Comparison of ENCODE assay signal across 31 mouse cellular contexts in the genomic region with DNA sequence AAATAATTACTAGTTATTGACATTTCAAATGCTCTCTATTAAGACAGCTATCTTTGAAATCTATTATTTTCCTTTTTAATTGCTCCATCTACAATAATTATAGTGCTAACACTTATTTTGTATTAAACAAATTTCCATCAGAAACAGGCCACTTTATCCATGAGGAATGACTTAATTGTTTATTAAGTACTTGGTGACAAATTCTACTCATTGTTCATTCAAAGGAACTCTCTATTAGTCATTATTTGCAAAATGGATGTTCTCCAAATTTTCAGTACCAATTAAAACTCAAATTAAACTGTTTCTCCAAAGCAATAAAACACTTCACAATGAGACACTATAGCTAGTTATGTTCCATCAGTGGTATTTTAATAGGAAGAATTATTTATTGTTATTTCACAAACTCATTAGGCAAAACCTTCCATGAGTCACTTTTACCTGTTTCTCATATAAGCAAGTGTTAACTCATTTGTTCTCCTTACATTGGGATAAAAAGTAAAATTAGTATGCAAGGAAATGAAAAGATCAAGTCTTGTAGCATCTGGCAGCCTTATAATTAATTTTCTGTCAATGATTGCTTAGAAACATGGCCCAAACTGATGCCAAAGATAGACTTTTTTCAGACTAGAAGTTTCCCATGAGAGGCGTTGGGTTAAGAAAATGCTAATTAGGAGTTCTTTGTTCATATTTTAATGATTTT. TPM values are rescaled to one million over a fixed set of nuclear protein-coding genes. Genes with fewer than 3 reads are reported as not detected.
A peak's percentile ranks its signal among the peaks of the same experiment; 100 is the strongest.
DNase-seq lines count a peak whose midpoint lies in the region; ATAC-seq and TF ChIP-seq lines count a peak whose summit lies in the region.
"Had no signal": no experiment of that assay in that cellular context is flagged by ENCODE, and none has a peak within 500 bp of the region (broad histone marks: within the 10 kb centered on the region; RNA-seq: fewer than 3 reads in every experiment).

No protein-coding gene starts in this region.

- no peaks in the 10 kb centered on the region for H3K4me1 ChIP-seq in forebrain, embryonic 14.5 days (ENCODE audit: control insufficient read depth, insufficient read depth, low read length)
- 0 out of 2 replicates have a peak, but pooled peaks cover 4% of the 10 kb centered on the region for H3K4me1 ChIP-seq in forebrain, postnatal 0 days (ENCODE audit: insufficient read depth)
- H3K4me1 ChIP-seq in heart, embryonic 12.5 days (replicated peaks), result no peaks in the 10 kb centered on the region
- H3K4me1 ChIP-seq: embryonic facial prominence, embryonic 10.5 days; heart, embryonic 15.5 days; hindbrain, embryonic 10.5 days; intestine, embryonic 15.5 days had no signal

- H3K9me3 ChIP-seq in forebrain, embryonic 14.5 days (replicated peaks; ENCODE audit: control insufficient read depth, low read length), result no peaks in the 10 kb centered on the region
- no peaks in the 10 kb centered on the region for H3K9me3 ChIP-seq in forebrain, postnatal 0 days (ENCODE audit: low read length)
- H3K9me3 ChIP-seq in heart, embryonic 12.5 days (replicated peaks), result no peaks in the 10 kb centered on the region
- H3K9me3 ChIP-seq: embryonic facial prominence, embryonic 10.5 days; embryonic facial prominence, embryonic 13.5 days; G1E; heart, embryonic 15.5 days; hindbrain, embryonic 10.5 days; hindbrain, embryonic 13.5 days; intestine, embryonic 15.5 days had no signal

- no peak overlapping the region for H3K9ac ChIP-seq in forebrain, embryonic 14.5 days (ENCODE audit: low read length)
- H3K9ac ChIP-seq in forebrain, postnatal 0 days, result no peak overlapping the region
- no peak overlapping the region for H3K9ac ChIP-seq in heart, embryonic 12.5 days
- H3K9ac ChIP-seq: embryonic facial prominence, embryonic 13.5 days; heart, embryonic 15.5 days; hindbrain, embryonic 13.5 days; intestine, embryonic 15.5 days had no signal

- peak; percentile 66 for ATAC-seq in forebrain, embryonic 14.5 days
- no peak for ATAC-seq in forebrain, postnatal 0 days
- no peak for ATAC-seq in heart, embryonic 12.5 days (ENCODE audit: insufficient number of reproducible peaks, low FRiP score)
- ATAC-seq: hindbrain, embryonic 16.5 days; intestine, embryonic 15.5 days had no signal

- no peak overlapping the region for H3K4me3 ChIP-seq in forebrain, embryonic 14.5 days (ENCODE audit: low read depth, low read length)
- no peak overlapping the region for H3K4me3 ChIP-seq in forebrain, postnatal 0 days (ENCODE audit: low read depth, low read length)
- no peak overlapping the region for H3K4me3 ChIP-seq in layer of hippocampus, adult 2 months
- H3K4me3 ChIP-seq in heart, embryonic 12.5 days, result no peak overlapping the region
- H3K4me3 ChIP-seq: embryonic facial prominence, embryonic 10.5 days; embryonic facial prominence, embryonic 13.5 days; erythroblast, embryonic 14.5 days; gastrocnemius, adult 2 months; heart, embryonic 15.5 days; hindbrain, embryonic 10.5 days; hindbrain, embryonic 13.5 days; intestine, embryonic 15.5 days had no signal

- WGBS in forebrain, embryonic 14.5 days, result 34% methylated on average over 1 of the region's 1 CpGs
- 33% methylated on average over 1 of the region's 1 CpGs for WGBS in forebrain, postnatal 0 days
- 91% methylated on average over 1 of the region's 1 CpGs for WGBS in heart, embryonic 12.5 days

- TF ChIP-seq CTCF in forebrain, postnatal 0 days (IDR thresholded peaks at IDR 0.05; ENCODE audit: low read depth), result no peak
- TF ChIP-seq CTCF in layer of hippocampus, adult 2 months (conservative IDR thresholded peaks at IDR 0.05), result no peak

- no peak overlapping the region for H3K27ac ChIP-seq in forebrain, embryonic 14.5 days (ENCODE audit: low read depth, low read length)
- H3K27ac ChIP-seq in forebrain, postnatal 0 days (ENCODE audit: low read depth, low read length), result no peak overlapping the region
- peak overlapping the region; percentile 40 for H3K27ac ChIP-seq in layer of hippocampus, adult 2 months
- H3K27ac ChIP-seq in heart, embryonic 12.5 days (ENCODE audit: poor library complexity, severe bottlenecking), result no peak overlapping the region
- H3K27ac ChIP-seq: embryonic facial prominence, embryonic 10.5 days; embryonic facial prominence, embryonic 13.5 days; gastrocnemius, adult 2 months; heart, embryonic 15.5 days; hindbrain, embryonic 10.5 days; hindbrain, embryonic 13.5 days; intestine, embryonic 15.5 days had no signal

- H3K4me2 ChIP-seq in forebrain, embryonic 14.5 days (ENCODE audit: low read length), result no peak overlapping the region
- H3K4me2 ChIP-seq in forebrain, postnatal 0 days (ENCODE audit: low read depth), result no peak overlapping the region
- H3K4me2 ChIP-seq in heart, embryonic 12.5 days, result no peak overlapping the region
- H3K4me2 ChIP-seq: embryonic facial prominence, embryonic 13.5 days; heart, embryonic 11.5 days; heart, embryonic 15.5 days; hindbrain, embryonic 13.5 days; intestine, embryonic 15.5 days had no signal

- no peaks in the 10 kb centered on the region for H3K27me3 ChIP-seq in forebrain, embryonic 14.5 days (replicated peaks; ENCODE audit: control insufficient read depth, insufficient read depth, low read length)
- no peaks in the 10 kb centered on the region for H3K27me3 ChIP-seq in forebrain, postnatal 0 days (ENCODE audit: insufficient read depth, low read length)
- H3K27me3 ChIP-seq in heart, embryonic 12.5 days (replicated peaks), result no peaks in the 10 kb centered on the region
- H3K27me3 ChIP-seq: CH12.LX; embryonic facial prominence, embryonic 13.5 days; heart, embryonic 15.5 days; hindbrain, embryonic 13.5 days; intestine, embryonic 15.5 days had no signal

- no peaks in the 10 kb centered on the region for H3K36me3 ChIP-seq in forebrain, embryonic 14.5 days (ENCODE audit: control insufficient read depth, insufficient read depth, low read length)
- peaks cover 10% of the 10 kb centered on the region; the same call in 1 of the 2 replicates for H3K36me3 ChIP-seq in forebrain, postnatal 0 days (ENCODE audit: insufficient read depth)
- no peaks in the 10 kb centered on the region for H3K36me3 ChIP-seq in heart, embryonic 12.5 days
- H3K36me3 ChIP-seq: embryonic facial prominence, embryonic 10.5 days; embryonic facial prominence, embryonic 13.5 days; G1E; heart, embryonic 15.5 days; hindbrain, embryonic 10.5 days; hindbrain, embryonic 13.5 days; intestine, embryonic 15.5 days had no signal

- peak; percentile 71 for DNase-seq in forebrain, embryonic 14.5 days (ENCODE audit: low spot score)
- no peak for DNase-seq in forebrain, postnatal 0 days
- DNase-seq in layer of hippocampus, adult 2 months (ENCODE audit: low spot score in 2 of 2), result peak in 1 of 2 experiments; percentile 19
- no peak for DNase-seq in layer of hippocampus, postnatal 25 days (ENCODE audit: extremely low spot score in 1 of 2, low spot score in 1 of 2)
- peak; percentile 88 for DNase-seq in Muller cell, postnatal 12 days (ENCODE audit: inconsistent ontology term)
- DNase-seq: adrenal gland, adult 2 months; adrenal gland, postnatal 14 days; B cell, adult 2 months; cerebellum, adult 11-12 months; cerebellum, adult 8-10 months; cerebellum, postnatal 10 days; cerebellum, postnatal 36 days; embryo, embryonic 11 days; gastrocnemius, adult 2 months; gastrocnemius, postnatal 14 days; heart, adult 11 months; heart, postnatal 10 days; heart, postnatal 36 days; kidney, adult 11 months had no signal

RNA-seq across cellular contexts. Expression of a gene that starts 41.8 kb away (rescaled TPM):
- 29.1 and 35.3 TPM in 2 replicates for polyA plus RNA-seq in forebrain, embryonic 14.5 days (2014; fragmentation: Nextera tagmentation; extraction: Ambion mirVana)
- total RNA-seq in forebrain, postnatal 0 days (2014; rRNA removed), result 79.4 and 99.6 TPM in 2 replicates
- 51.1 and 56.9 TPM in 2 replicates for polyA plus RNA-seq in forebrain, postnatal 0 days (2015; fragmentation: Nextera tagmentation; extraction: Ambion mirVana)
- total RNA-seq in layer of hippocampus, adult 2 months (2021), result 100 to 1,000 TPM; 139 to 144 TPM
- total RNA-seq in layer of hippocampus, postnatal 25 days (2021), result 100 to 1,000 TPM; 133 to 148 TPM
- polyA plus RNA-seq in heart, embryonic 12.5 days (2016; fragmentation: Nextera tagmentation; extraction: Ambion mirVana), result 5.2 and 6.0 TPM in 2 replicates
- total RNA-seq: CH12.LX had no signal
- polyA plus RNA-seq: erythroblast, embryonic 14.5 days; G1E had no signal

Comparison
In these comparisons a context has a peak if more than half of its experiments do, and no peak if none do; other contexts are left out.
1. DNase-seq: peak in forebrain, embryonic 14.5 days (single experiment) and Muller cell, postnatal 12 days (single experiment); none in forebrain, postnatal 0 days (single experiment) and layer of hippocampus, postnatal 25 days (0 of 2).